Comparison of ENCODE assay signal across 30 mouse cellular contexts in the genomic region with DNA sequence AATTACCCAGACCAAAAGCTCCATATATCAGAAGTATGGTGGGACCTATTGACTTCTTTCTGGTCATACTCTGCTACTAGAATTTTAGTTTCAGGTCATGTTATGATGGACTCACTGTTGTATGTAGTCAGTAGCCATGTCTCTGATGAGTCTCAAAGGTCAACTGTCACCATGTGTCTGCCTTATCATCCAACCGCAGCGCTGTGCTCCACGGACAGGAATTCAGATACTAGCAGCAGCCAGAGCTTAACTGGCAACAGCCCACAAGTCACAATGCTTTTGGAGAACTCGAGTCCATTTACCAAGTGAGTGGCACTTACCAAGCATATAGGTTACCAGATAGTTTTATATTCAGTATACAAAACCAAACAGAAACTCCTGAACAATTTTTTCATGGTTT. TPM values are rescaled to one million over a fixed set of nuclear protein-coding genes. Genes with fewer than 3 reads are reported as not detected.
DNase-seq lines count a peak whose midpoint lies in the region; ATAC-seq and TF ChIP-seq lines count a peak whose summit lies in the region.
"Had no signal": no experiment of that assay in that cellular context is flagged by ENCODE, and none has a peak within 500 bp of the region (broad histone marks: within the 10 kb centered on the region; RNA-seq: fewer than 3 reads in every experiment).

No protein-coding gene starts in this region.

- peaks cover 13% of the 10 kb centered on the region for H3K36me3 ChIP-seq in heart, embryonic 16.5 days (ENCODE audit: control insufficient read depth, insufficient read depth)
- H3K36me3 ChIP-seq in heart, embryonic 10.5 days, result peaks cover 34% of the 10 kb centered on the region
- peaks cover 37% of the 10 kb centered on the region for H3K36me3 ChIP-seq in liver, embryonic 15.5 days (replicated peaks)
- H3K36me3 ChIP-seq in kidney, adult 2 months (ENCODE audit: control insufficient read depth, insufficient read depth, low read length), result peaks cover 3% of the 10 kb centered on the region

- no peak overlapping the region for H3K4me2 ChIP-seq in heart, embryonic 16.5 days (ENCODE audit: low read depth, low read length)
- no peak overlapping the region for H3K4me2 ChIP-seq in liver, embryonic 15.5 days
- H3K4me2 ChIP-seq: embryonic facial prominence, embryonic 13.5 days; forebrain, embryonic 12.5 days; heart, embryonic 11.5 days; neural tube, embryonic 13.5 days had no signal

- H3K4me3 ChIP-seq in heart, embryonic 16.5 days (ENCODE audit: low read length), result no peak overlapping the region
- H3K4me3 ChIP-seq in heart, embryonic 10.5 days, result no peak overlapping the region
- H3K4me3 ChIP-seq in liver, embryonic 15.5 days (replicated peaks), result no peak overlapping the region
- no peak overlapping the region for H3K4me3 ChIP-seq in kidney, adult 2 months (ENCODE audit: insufficient read depth, low read depth, low read length)
- H3K4me3 ChIP-seq: embryonic facial prominence, embryonic 13.5 days; erythroblast, embryonic 14.5 days; forebrain, embryonic 12.5 days; myocyte; neural tube, embryonic 13.5 days had no signal

- no peak overlapping the region for H3K9ac ChIP-seq in heart, embryonic 16.5 days (ENCODE audit: low read length)
- H3K9ac ChIP-seq in liver, embryonic 15.5 days, result no peak overlapping the region
- H3K9ac ChIP-seq: embryonic facial prominence, embryonic 13.5 days; forebrain, embryonic 12.5 days; neural tube, embryonic 13.5 days had no signal

- H3K27me3 ChIP-seq in heart, embryonic 16.5 days (ENCODE audit: control insufficient read depth, insufficient read depth, low read length), result no peaks in the 10 kb centered on the region
- no peaks in the 10 kb centered on the region for H3K27me3 ChIP-seq in heart, embryonic 10.5 days (ENCODE audit: insufficient read depth, poor library complexity, severe bottlenecking)
- H3K27me3 ChIP-seq in liver, embryonic 15.5 days, result no peaks in the 10 kb centered on the region
- no peaks in the 10 kb centered on the region for H3K27me3 ChIP-seq in kidney, adult 2 months (replicated peaks; ENCODE audit: control insufficient read depth, insufficient read depth, low read length)
- H3K27me3 ChIP-seq: embryonic facial prominence, embryonic 13.5 days; forebrain, embryonic 12.5 days; neural tube, embryonic 13.5 days; Patski had no signal

- peaks cover 7% of the 10 kb centered on the region; the same call in 1 of the 2 replicates for H3K4me1 ChIP-seq in heart, embryonic 16.5 days (ENCODE audit: control insufficient read depth, insufficient read depth, low read length)
- 0 out of 2 replicates have a peak, but pooled peaks cover 3% of the 10 kb centered on the region for H3K4me1 ChIP-seq in heart, embryonic 10.5 days
- peaks cover 3% of the 10 kb centered on the region; the same call in 1 of the 2 replicates for H3K4me1 ChIP-seq in liver, embryonic 15.5 days (replicated peaks)
- H3K4me1 ChIP-seq in kidney, adult 2 months (ENCODE audit: control insufficient read depth, insufficient read depth, low read length), result no peaks in the 10 kb centered on the region
- H3K4me1 ChIP-seq: forebrain, embryonic 12.5 days had no signal

- no peak for TF ChIP-seq POLR2A in kidney, adult 2 months (IDR thresholded peaks at IDR 0.05; ENCODE audit: low read depth, low read length)

- no peak for TF ChIP-seq CTCF in kidney, adult 2 months (conservative IDR thresholded peaks at IDR 0.05; ENCODE audit: insufficient read depth, insufficient read length, low read depth, low read length)

- WGBS in heart, embryonic 16.5 days, result 36% methylated on average over 4 of the region's 4 CpGs
- 48% methylated on average over 4 of the region's 4 CpGs for WGBS in heart, embryonic 10.5 days
- 17% methylated on average over 4 of the region's 4 CpGs for WGBS in liver, embryonic 15.5 days (ENCODE audit: insufficient replicate concordance)
- WGBS in kidney, adult 2 months, result 92% methylated on average over 4 of the region's 4 CpGs

- no peak for DNase-seq in heart, embryonic 10.5 days (ENCODE audit: low spot score)
- peak; percentile 19 for DNase-seq in 416B (ENCODE audit: low read depth)
- no peak for DNase-seq in lung, postnatal 36 days
- DNase-seq in kidney, adult 2 months, result no peak
- DNase-seq: adrenal gland, adult 2 months; cerebellum, adult 18-20 months; cerebellum, postnatal 25 days; embryo, embryonic 11 days; gastrocnemius, postnatal 36 days; kidney, adult 11 months; layer of hippocampus, adult 9-11 months; retina, postnatal 1 day; right cerebral cortex, postnatal 25 days; spleen, adult 18-20 months had no signal

- peak; percentile 56; the same call in 1 of the 2 replicates for ATAC-seq in heart, embryonic 16.5 days (replicated peaks; ENCODE audit: extremely low read depth, insufficient read depth, low FRiP score)
- 0 out of 2 replicates have a peak, but pooled peaks have one; percentile 22 for ATAC-seq in common myeloid progenitor, adult 5-6 weeks (replicated peaks; ENCODE audit: low read depth, poor library complexity, severe bottlenecking)
- peak; percentile 40; the same call in 1 of the 2 replicates for ATAC-seq in liver, embryonic 15.5 days (ENCODE audit: insufficient read depth)
- ATAC-seq: hindbrain, postnatal 0 days; midbrain, embryonic 16.5 days; Patski had no signal

- H3K27ac ChIP-seq in heart, embryonic 16.5 days (ENCODE audit: low read length), result no peak overlapping the region
- no peak overlapping the region for H3K27ac ChIP-seq in heart, embryonic 10.5 days
- no peak overlapping the region for H3K27ac ChIP-seq in liver, embryonic 15.5 days (replicated peaks)
- H3K27ac ChIP-seq in kidney, adult 2 months (ENCODE audit: insufficient read depth, low read depth, low read length), result no peak overlapping the region
- H3K27ac ChIP-seq: embryonic facial prominence, embryonic 13.5 days; forebrain, embryonic 12.5 days; hindbrain, postnatal 0 days; kidney, postnatal 0 days; neural tube, embryonic 13.5 days had no signal

- no peaks in the 10 kb centered on the region for H3K9me3 ChIP-seq in heart, embryonic 16.5 days (replicated peaks; ENCODE audit: control insufficient read depth, low read length)
- H3K9me3 ChIP-seq in heart, embryonic 10.5 days, result no peaks in the 10 kb centered on the region
- H3K9me3 ChIP-seq in liver, embryonic 15.5 days (replicated peaks), result no peaks in the 10 kb centered on the region
- H3K9me3 ChIP-seq: embryonic facial prominence, embryonic 13.5 days; forebrain, embryonic 12.5 days; neural tube, embryonic 13.5 days had no signal

RNA-seq across cellular contexts. Expression of gene Actc1, which starts 44.3 kb away (rescaled TPM):
- polyA plus RNA-seq in heart, embryonic 16.5 days (2015; fragmentation: Nextera tagmentation; extraction: Ambion mirVana), result 15,141 and 15,377 TPM in 2 replicates
- 7,735 and 13,041 TPM in 2 replicates for polyA plus RNA-seq in heart, embryonic 10.5 days (2016; fragmentation: Nextera tagmentation; extraction: Ambion mirVana)
- not detected in 2 replicates for total RNA-seq in common myeloid progenitor, adult 5-6 weeks (2017)
- polyA plus RNA-seq in liver, embryonic 15.5 days (2015; fragmentation: Nextera tagmentation; extraction: Ambion mirVana), result 62.8 and 97.5 TPM in 2 replicates
- 4.1 and 4.5 TPM in 2 replicates for polyA plus RNA-seq in kidney, adult 2 months (2012; rRNA removed)
- total RNA-seq: adrenal gland, adult 2 months; hematopoietic stem cell, adult 5-6 weeks; left cerebral cortex, adult 18-20 months; left cerebral cortex, postnatal 25 days had no signal
- polyA plus RNA-seq: erythroblast, embryonic 14.5 days; Patski had no signal

Comparison
In these comparisons a context has a peak if more than half of its experiments do, and no peak if none do; other contexts are left out.
1. RNA of gene Actc1, which starts 44.3 kb away (polyA plus RNA-seq): 15,141 to 15,377 TPM in heart, embryonic 16.5 days and 7,735 to 13,041 TPM in heart, embryonic 10.5 days; 62.8 to 97.5 TPM in liver, embryonic 15.5 days and 4.1 to 4.5 TPM in kidney, adult 2 months; every median in the first group is over 10 times any median in the second.
2. Peak in every context shown above with its lines, with median percentiles within 50 percentile points of each other: ATAC-seq.